Mouse (Mus musculus): ENCODE measurements around the gene Notch2. TPM values are rescaled to one million over a fixed set of nuclear protein-coding genes. Genes with fewer than 3 reads are reported as not detected.

Gene Notch2
- polyA plus RNA-seq, 1 experiment from 2014 or later: 35.4 TPM

GRCm38 (mm10) chr3:98180805-98181204 lies 167.5 kb downstream of the Notch2 start:
- ATAC-seq (ENCODE audit: insufficient number of reproducible peaks, insufficient read depth, low FRiP score, low TSS enrichment, low read depth): no peak
- 29% methylated on average over 7 of the region's 7 CpGs for WGBS
- H3K36me3 ChIP-seq: no peaks in the 10 kb centered on the region
- no peak overlapping the region for H3K9ac ChIP-seq
- peaks cover 4% of the 10 kb centered on the region; the same call in 1 of the 2 replicates for H3K9me3 ChIP-seq
- no peaks in the 10 kb centered on the region for H3K27me3 ChIP-seq
- H3K4me3 ChIP-seq: no peak overlapping the region
- H3K4me2 ChIP-seq: no peak overlapping the region
- H3K27ac ChIP-seq: no peak overlapping the region
- H3K4me1 ChIP-seq: no peaks in the 10 kb centered on the region

DNA sequence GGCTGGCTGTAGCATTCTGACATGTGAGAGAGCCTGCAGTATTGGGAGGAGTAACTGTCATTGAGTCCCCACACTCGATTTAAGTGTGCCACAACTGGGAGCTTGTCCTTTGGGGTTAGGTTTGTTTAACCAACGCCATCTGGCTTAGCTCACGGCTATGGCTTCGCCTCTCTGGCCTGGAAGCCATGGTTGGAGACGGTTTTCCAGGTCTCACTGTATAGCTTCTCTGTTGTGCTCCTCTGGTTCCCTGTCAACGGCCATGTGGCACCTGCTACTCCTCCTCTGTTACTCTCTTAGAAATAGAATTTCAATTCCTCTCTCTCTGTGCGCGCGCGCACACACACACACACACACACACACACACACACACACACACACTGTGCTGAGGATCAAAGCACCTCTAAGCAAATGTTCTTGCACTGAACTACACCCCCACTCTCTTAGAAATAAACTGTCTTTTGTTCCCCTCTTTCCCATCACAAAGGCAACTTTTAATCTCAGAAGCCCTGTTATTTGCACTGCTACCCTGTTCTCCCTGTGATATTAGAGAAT lies 171.9 kb downstream of the Notch2 start:
- Histone ChIP-seq H3K27ac (no peak overlapping the region), H3K36me3 (no peaks in the 10 kb centered on the region), H3K4me2 (no peak overlapping the region), H3K9ac (no peak overlapping the region), H3K4me3 (no peak overlapping the region), H3K4me1 (no peaks in the 10 kb centered on the region), H3K9me3 (peaks cover 4% of the 10 kb centered on the region; the same call in 1 of the 2 replicates), H3K27me3 (no peaks in the 10 kb centered on the region)
- WGBS: 59% methylated on average over 10 of the region's 10 CpGs
- no peak for ATAC-seq (ENCODE audit: insufficient number of reproducible peaks, insufficient read depth, low FRiP score, low TSS enrichment, low read depth)

GRCm38 (mm10) chr3:98187777-98188176 lies 174.4 kb downstream of the Notch2 start:
- H3K4me1 ChIP-seq: no peaks in the 10 kb centered on the region
- WGBS: 89% methylated on average over 3 of the region's 3 CpGs
- no peaks in the 10 kb centered on the region for H3K36me3 ChIP-seq
- no peak overlapping the region for H3K4me3 ChIP-seq
- ATAC-seq (ENCODE audit: insufficient number of reproducible peaks, insufficient read depth, low FRiP score, low TSS enrichment, low read depth): no peak
- H3K27ac ChIP-seq: no peak overlapping the region
- H3K9ac ChIP-seq: no peak overlapping the region
- no peaks in the 10 kb centered on the region for H3K27me3 ChIP-seq
- H3K9me3 ChIP-seq: peaks cover under 1% of the 10 kb centered on the region; the same call in 1 of the 2 replicates
- H3K4me2 ChIP-seq: no peak overlapping the region

DNA sequence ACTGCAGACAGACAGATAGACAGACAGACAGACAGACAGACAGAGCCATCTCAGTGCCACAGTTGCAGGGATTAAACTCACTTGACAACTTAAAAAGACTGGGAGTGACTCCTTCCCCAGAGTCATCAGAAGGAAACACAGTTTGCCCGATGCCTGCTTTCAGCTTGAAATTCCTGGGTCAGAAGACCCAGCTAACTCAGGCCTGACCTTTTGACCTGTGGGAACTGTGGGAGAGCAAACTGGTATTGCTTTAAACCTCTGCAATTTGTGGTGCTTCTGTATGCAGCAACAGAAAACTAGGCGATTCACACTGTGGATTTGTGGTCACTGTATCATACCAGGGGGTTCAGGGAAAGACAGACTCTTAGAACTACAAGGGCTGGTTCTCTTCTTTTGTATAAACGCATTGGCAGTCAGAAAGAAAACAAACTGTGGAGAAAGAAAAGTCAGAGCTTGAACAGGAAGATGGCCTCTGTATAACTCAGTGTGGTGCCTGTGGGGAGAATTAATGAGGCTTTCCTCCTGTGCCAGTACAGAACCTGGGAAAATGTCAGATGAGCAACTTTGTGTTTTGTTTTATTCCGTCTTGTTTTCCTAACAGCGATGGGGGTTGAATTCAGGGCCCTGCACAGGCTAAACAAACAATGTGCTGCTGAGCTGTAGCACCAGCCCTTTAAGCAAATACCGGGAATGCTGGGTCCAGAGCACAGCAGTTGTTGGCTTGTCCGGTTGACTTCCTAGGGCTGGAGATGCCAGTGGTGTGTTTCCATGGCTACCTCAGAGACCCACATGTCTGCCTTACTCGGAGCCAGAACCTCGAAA lies 184.6 kb downstream of the Notch2 start:
- Histone ChIP-seq H3K9me3 (no peaks in the 10 kb centered on the region), H3K36me3 (no peaks in the 10 kb centered on the region), H3K27me3 (no peaks in the 10 kb centered on the region), H3K4me2 (no peak overlapping the region), H3K9ac (no peak overlapping the region), H3K4me3 (no peak overlapping the region), H3K27ac (no peak overlapping the region; the same call in 1 of the 2 replicates), H3K4me1 (peaks cover 13% of the 10 kb centered on the region)
- WGBS: 34% methylated on average over 9 of the region's 9 CpGs
- ATAC-seq (ENCODE audit: insufficient number of reproducible peaks, insufficient read depth, low FRiP score, low TSS enrichment, low read depth): no peak

DNA sequence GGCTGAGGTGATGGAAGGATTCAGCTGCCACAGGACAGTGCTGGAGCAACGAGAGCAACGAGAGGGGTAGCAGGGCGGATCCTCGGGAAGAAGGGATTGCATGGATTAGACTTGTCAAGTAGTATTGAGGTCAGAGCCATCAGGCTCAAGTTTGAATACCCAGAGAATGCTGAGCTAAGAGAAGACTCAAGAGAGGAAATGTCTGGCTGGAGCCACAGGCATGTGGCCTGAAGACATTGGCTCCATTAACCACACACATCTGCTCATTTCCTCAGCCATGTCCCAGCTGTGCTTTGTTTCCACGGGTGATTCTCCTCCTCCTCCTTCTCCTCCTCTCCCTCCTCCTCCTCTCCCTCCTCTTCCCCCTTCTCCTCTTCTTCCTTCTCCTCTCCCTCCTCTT lies 186.4 kb downstream of the Notch2 start:
- no peak overlapping the region for H3K27ac ChIP-seq
- H3K9ac ChIP-seq: no peak overlapping the region
- no peak overlapping the region for H3K4me2 ChIP-seq
- H3K4me1 ChIP-seq: peaks cover 13% of the 10 kb centered on the region
- 60% methylated on average over 5 of the region's 5 CpGs for WGBS
- no peak overlapping the region for H3K4me3 ChIP-seq
- H3K36me3 ChIP-seq: no peaks in the 10 kb centered on the region
- no peaks in the 10 kb centered on the region for H3K9me3 ChIP-seq
- no peaks in the 10 kb centered on the region for H3K27me3 ChIP-seq
- ATAC-seq (ENCODE audit: insufficient number of reproducible peaks, insufficient read depth, low FRiP score, low TSS enrichment, low read depth): no peak

Other genes with a start within 250 kb of the Notch2 start
- 21.9 and 27.7 TPM in 2 replicates for gene Pde4dip, start 124.8 kb upstream of the Notch2 start, polyA plus RNA-seq (2015; fragmentation: Nextera tagmentation; extraction: Ambion mirVana)
- 141 and 145 TPM in 2 replicates for gene Sec22b, start 112.3 kb upstream of the Notch2 start, polyA plus RNA-seq (2015; fragmentation: Nextera tagmentation; extraction: Ambion mirVana)
- gene Adam30, start 147.1 kb downstream of the Notch2 start, polyA plus RNA-seq (2015; fragmentation: Nextera tagmentation; extraction: Ambion mirVana): 0.33 TPM in 1 of 2 replicates, not detected in the other
- not detected in 2 replicates for gene Reg4, start 208.6 kb downstream of the Notch2 start, polyA plus RNA-seq (2015; fragmentation: Nextera tagmentation; extraction: Ambion mirVana)

Measured in embryonic facial prominence, embryonic 13.5 days (tissue).